Mouse (Mus musculus): ENCODE results near the gene D630003M21Rik. TPM values are rescaled to one million over a fixed set of nuclear protein-coding genes. Genes with fewer than 3 reads are reported as not detected.

D630003M21Rik gene
- 1 to 10 TPM; 3.3 to 4.4 (median 4.1) TPM for total RNA-seq (2022)

DNA sequence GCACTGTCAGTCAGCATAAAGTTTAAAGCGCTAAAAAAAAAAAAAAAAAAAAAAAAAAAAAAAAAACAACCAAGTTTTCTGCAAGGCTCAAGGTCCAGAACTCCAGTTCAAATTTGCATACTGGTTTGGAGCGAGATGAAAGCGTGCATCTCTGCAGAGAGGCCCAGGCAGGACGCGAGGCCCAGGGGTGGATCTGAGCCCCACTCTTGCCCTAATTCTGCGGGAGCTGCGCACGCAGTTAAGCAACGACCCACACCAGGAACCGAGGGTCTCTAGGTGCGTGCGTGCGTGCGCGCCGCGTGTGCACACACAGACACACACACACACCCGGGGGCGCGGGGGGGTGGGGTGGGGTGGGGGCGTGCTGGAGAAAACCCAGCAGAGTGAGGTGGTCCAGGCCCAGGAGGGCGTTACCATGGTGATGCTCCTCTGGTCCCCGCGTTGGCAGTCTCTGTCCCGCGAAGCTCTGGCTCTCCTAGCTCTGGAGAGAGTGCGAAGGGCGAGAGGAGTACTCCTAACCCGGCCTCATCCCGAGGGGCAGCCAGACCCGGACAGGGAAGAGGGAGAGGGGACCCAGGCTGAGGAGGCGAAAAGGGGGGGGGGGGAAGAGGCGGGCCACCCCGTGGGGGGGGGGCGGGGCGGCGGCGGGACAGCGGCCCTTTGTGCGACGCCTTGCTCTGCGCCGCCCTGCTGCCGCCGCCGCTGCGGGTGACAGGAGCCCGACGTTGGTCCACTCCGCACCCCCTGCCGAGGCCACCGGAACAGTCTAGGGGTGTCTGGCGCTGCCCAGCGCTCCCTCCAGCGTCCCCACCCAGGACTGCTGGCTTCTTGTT, at the start of gene D630003M21Rik:
TSS of gene D630003M21Rik (minus strand) at position 553 of the 833 bp plus-strand sequence.
- DNase-seq (ENCODE audit: low spot score in 2 of 2) = no peak

DNA sequence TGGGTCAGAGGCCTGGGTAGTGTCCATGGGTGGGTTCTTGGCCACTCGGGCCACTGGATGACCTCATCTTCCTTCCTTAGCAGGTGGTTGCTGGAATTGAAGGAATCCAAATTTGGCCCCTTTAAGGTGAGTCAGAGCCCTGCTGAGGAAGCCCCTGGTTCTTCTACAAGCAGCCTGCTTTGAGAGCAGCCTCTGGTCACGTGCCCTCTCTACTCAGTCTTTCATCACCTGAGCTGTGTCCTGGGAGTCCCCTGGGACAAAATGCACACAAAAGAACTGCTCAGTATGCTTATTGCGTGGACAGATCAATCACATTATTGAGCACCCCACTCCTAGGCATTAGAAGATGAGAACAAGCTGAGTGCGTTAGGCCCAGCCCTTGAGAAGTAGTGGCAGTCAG, 47.9 kb upstream of the D630003M21Rik start:
- DNase-seq (ENCODE audit: low spot score in 2 of 2) = no peak

GRCm38 (mm10) chr2:158276451-158276850, 47.4 kb upstream of the D630003M21Rik start:
- DNase-seq (ENCODE audit: low spot score in 2 of 2) = no peak

GRCm38 (mm10) chr2:158275811-158276210, 46.8 kb upstream of the D630003M21Rik start:
- no peak for DNase-seq (ENCODE audit: low spot score in 2 of 2)

GRCm38 (mm10) chr2:158275349-158275748, 46.3 kb upstream of the D630003M21Rik start:
- no peak for DNase-seq (ENCODE audit: low spot score in 2 of 2)

- DNase-seq (ENCODE audit: low spot score in 2 of 2) = no peak
Measured at GRCm38 (mm10) chr2:158273646-158274045, 44.6 kb upstream of the D630003M21Rik start.

GRCm38 (mm10) chr2:158270017-158270416, 41.0 kb upstream of the D630003M21Rik start:
- DNase-seq (ENCODE audit: low spot score in 2 of 2) = no peak

DNA sequence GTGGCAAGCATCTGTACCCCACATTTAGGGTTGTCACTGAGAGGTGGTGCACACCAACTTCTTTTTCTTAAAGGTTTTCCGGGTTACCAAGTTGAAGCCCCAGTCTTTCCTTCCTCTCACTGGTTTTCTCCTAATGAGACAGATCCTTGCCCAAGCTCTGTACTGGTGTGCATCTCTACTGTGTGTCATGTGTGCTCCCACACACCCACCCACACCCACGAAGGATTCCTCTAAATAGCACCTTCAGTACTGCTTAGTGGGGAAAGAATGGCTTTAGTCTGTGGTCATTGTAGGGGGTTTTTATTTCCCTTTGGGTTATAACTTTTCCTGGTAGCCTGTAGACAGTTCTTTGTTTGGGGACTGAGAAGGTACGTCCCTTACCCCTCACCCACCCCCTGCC, 35.9 kb upstream of the D630003M21Rik start:
- DNase-seq (ENCODE audit: low spot score in 2 of 2) = peak in 1 of 2 experiments; percentile 46

DNA sequence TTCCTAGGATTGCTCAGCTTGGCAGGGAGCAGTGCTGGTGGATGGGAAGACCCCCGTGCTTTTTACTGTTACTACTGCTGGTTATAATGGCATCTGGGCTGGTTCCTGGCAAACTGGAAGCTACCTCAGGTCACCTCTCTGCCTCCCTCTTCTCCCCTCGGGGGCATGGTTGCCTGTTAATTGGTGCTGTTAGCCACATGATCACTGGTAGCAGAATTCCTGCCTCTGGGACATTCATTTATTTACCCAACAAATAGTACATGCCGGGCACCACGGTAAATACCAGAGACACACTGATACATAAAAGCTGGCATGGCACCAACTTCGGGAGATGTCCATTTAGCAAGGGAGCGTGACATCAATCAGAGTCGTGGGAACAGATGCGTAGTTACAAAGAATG, 30.5 kb upstream of the D630003M21Rik start:
- no peak for DNase-seq (ENCODE audit: low spot score in 2 of 2)

- peak in 1 of 2 experiments; percentile 44 for DNase-seq (ENCODE audit: low spot score in 2 of 2)
Measured at GRCm38 (mm10) chr2:158258781-158259180, 29.8 kb upstream of the D630003M21Rik start.

GRCm38 (mm10) chr2:158258005-158258418, 29.0 kb upstream of the D630003M21Rik start, which contains the start of gene Bpi:
Bpi (plus strand) TSS chr2:158258094.
- no peak for DNase-seq (ENCODE audit: low spot score in 2 of 2)

- DNase-seq (ENCODE audit: low spot score in 2 of 2) = no peak
Measured at GRCm38 (mm10) chr2:158256894-158257293, 27.9 kb upstream of the D630003M21Rik start.

GRCm38 (mm10) chr2:158253806-158254205, 24.8 kb upstream of the D630003M21Rik start:
- no peak for DNase-seq (ENCODE audit: low spot score in 2 of 2)

DNA sequence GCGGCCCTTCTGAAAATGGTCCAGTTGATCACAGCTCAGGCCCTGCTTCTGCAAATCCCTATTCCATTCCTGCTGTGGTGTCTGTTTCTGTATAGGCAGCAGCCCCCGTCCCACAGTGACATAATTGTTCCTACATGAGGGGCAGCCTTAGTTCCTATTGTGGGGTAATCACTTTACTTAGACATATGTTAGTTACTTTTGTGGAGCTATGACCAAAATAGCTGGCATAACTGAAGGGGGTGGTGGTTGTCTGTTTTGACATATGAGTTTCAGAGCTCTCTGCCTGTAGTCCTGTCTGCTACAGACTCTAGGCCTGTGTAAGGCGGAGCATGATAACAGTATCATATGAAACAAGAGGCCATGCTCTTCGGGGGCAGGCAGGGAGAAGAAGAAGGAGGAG, 21.5 kb upstream of the D630003M21Rik start:
- no peak for DNase-seq (ENCODE audit: low spot score in 2 of 2)

DNA sequence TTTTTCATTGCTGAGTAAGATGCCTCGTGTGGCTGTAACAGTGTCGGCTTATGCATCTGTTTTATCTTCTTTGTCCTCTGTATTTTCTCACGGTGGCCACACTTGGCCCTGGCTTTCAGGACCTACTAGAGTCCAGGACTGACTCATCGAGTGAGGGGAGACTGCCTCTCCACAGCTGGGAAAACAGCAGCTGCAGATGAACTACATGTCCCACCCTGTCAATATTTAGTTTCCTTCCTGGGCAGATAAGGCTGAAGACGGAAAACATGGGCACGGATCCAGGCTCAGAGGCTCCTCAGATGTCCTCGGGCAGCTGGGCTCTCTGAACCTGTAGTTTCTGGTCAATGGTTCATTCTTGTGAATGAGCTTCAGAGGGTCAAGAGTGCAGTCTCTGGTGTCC, 19.3 kb upstream of the D630003M21Rik start:
- no peak for DNase-seq (ENCODE audit: low spot score in 2 of 2)

GRCm38 (mm10) chr2:158247852-158248251, 18.8 kb upstream of the D630003M21Rik start:
- DNase-seq (ENCODE audit: low spot score in 2 of 2) = no peak

DNA sequence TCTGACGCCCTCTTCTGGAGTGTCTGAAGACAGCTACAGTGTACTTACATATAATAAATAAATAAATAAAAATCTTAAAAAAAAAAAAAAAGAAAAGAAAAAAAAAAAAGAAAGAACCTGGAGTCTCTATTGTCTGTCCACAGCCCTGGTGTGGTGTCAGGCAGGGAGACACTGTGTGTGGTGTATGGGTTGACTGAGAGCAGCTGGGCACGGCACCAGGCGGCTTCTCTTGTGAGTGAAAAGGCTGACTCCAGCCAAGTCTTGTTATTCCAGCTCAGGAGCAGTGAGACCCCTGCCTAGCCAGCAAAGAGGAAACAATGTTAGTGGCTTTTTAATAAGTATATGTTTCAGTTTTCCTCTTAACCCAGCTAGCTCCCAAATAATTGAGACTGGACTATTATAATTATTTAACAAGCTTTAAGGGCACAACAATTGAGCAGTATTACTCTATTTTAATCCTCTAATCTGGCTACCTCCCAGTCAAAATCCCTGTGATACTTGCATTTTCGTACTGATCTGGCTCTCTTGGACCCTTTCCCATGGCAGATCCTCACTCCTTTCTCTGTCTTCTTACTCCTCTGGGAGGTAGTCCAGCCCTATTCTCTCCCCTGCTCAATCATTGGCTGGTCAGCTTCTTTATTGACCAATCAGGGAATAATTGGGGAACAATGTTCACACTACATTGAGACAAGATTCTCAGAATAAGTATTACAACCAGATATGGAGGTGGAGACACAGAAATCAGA, 16.2 kb upstream of the D630003M21Rik start:
- no peak for DNase-seq (ENCODE audit: low spot score in 2 of 2)

- DNase-seq (ENCODE audit: low spot score in 2 of 2) = peak; percentile 13 to 63
Measured at GRCm38 (mm10) chr2:158243129-158243870, 14.3 kb upstream of the D630003M21Rik start.

- peak in 1 of 2 experiments; percentile 72 for DNase-seq (ENCODE audit: low spot score in 2 of 2)
Measured at GRCm38 (mm10) chr2:158242170-158242896, 13.3 kb upstream of the D630003M21Rik start.

- DNase-seq (ENCODE audit: low spot score in 2 of 2) = no peak
Measured at GRCm38 (mm10) chr2:158241126-158241738, 12.2 kb upstream of the D630003M21Rik start.
